Mouse (Mus musculus) erythroblast, embryonic 14.5 days (primary cell): ENCODE results near the gene Plpp2. TPM values are rescaled to one million over a fixed set of nuclear protein-coding genes. Genes with fewer than 3 reads are reported as not detected.

Source experiments
- H3K27me3 ChIP-seq: 2 replicates; pipeline ENCODE4 v1.6.1; 2012; ENCODE audit warnings: inconsistent platforms; ENCODE audit not compliant: control insufficient read depth
- H3K36me3 ChIP-seq: 2 replicates; pipeline ENCODE4 v1.6.1; 2012; ENCODE audit warnings: mild to moderate bottlenecking, inconsistent platforms; ENCODE audit not compliant: control insufficient read depth
- H3K4me1 ChIP-seq: 2 replicates; pipeline ENCODE4 v1.6.1; 2012; ENCODE audit warnings: inconsistent platforms; ENCODE audit not compliant: control insufficient read depth
- H3K4me3 ChIP-seq: replicated peaks from 2 replicates; pipeline ENCODE3; 2012; ENCODE audit warnings: moderate library complexity, mild to moderate bottlenecking, inconsistent platforms
- H3K9me3 ChIP-seq: 2 replicates; pipeline ENCODE4 v1.6.1; 2012; ENCODE audit warnings: low read length, inconsistent platforms, mixed read lengths; ENCODE audit not compliant: control insufficient read depth
- GATA1 ChIP-seq: IDR thresholded peaks from 2 replicates; pipeline ENCODE4 v1.6.1; 2012; ENCODE audit warnings: low read length, inconsistent platforms, mixed read lengths
- TAL1 ChIP-seq: IDR thresholded peaks from 3 replicates; pipeline ENCODE4 v1.6.1; 2012; ENCODE audit warnings: low read length, inconsistent platforms, mixed read lengths
- polyA plus RNA-seq: library from polyadenylated mRNA; stranded (reverse); fragments of >175 nt; gene quantifications from 2 replicates; pipeline ENCODE4 v1.2.3, GENCODE M21; 2012

Plpp2 gene
- polyA plus RNA-seq, 1 experiment = 0.10 TPM

DNA sequence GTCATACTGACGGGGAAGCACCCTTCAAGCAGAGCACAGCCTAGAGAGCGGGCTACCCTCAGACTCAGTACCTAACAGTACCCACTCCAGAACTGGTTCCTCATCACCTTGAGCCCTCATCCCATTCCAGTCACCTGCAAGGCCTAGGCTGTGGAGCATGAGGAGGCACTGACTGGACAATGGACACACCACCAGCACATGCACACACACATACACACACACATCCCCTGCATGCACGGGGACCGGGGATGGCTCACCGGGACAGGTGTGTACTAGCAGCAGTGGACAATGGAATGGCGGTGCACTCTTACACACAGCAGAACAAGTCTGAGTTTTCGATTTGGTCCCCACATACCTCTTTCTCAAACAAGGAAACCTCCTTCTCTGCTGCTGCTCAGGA lies 3.7 kb upstream of the Plpp2 start:
- peaks cover 14% of the 10 kb centered on the region for H3K27me3 ChIP-seq
- TF ChIP-seq TAL1 (no peak), GATA1 (no peak)
- H3K4me3 ChIP-seq = no peak overlapping the region
- no peaks in the 10 kb centered on the region for H3K9me3 ChIP-seq
- peaks cover 19% of the 10 kb centered on the region for H3K4me1 ChIP-seq
- H3K36me3 ChIP-seq = peaks cover 28% of the 10 kb centered on the region

DNA sequence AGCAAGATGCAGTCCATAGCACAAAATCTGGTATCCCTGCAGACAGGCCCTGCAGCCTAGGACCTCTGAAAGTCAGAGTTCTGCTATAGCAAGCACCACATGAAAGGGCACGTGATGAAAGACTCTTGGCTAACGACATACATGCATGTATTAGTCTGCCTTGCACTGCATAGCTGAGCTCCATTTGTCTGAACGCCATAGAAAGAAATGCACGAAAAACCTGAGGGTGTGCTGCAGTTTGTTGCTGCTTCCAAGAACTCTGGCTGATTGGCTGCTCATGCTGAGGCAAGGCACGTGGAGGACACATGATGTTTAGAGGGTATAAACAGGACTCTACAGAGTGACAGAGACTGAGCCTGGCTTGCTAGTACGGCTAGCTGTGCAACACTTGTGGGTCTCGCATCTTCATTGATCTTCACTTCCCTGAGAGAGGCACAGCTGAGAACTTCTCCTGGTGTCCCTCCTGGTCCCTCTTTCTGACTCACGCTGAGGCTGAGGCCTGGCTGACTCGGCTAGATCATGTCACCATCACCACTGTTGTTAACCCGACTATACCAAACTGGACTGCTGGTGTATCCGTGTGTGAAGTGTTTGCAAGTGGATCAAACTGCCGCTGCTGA lies 3.0 kb upstream of the Plpp2 start:
- peaks cover 21% of the 10 kb centered on the region for H3K36me3 ChIP-seq
- H3K4me3 ChIP-seq = no peak overlapping the region
- H3K27me3 ChIP-seq = peaks cover 14% of the 10 kb centered on the region
- TF ChIP-seq TAL1 = no peak
- no peak for TF ChIP-seq GATA1
- H3K4me1 ChIP-seq = peaks cover 19% of the 10 kb centered on the region
- no peaks in the 10 kb centered on the region for H3K9me3 ChIP-seq

DNA sequence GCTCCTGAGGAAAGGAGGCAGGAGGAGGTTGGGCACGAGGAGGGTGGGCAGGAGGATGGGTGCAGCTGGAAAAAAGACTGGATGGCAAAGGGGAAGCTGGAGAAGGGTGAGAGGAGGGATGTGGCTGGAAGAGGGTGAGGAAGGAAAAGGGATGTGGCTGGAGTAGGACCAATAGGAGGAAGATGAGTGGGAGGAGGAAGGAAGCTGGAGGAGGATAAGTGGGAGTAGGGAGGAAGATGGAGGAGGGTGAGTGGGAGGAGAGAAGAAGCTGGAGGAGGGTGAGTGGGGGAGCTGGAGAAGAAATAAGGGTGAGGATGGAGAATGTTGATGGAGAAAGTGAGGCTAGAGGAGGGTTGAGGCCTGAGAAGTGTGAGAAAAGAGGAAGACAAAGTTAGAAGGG lies 1.8 kb upstream of the Plpp2 start:
- Histone ChIP-seq H3K4me3 (no peak overlapping the region), H3K4me1 (peaks cover 19% of the 10 kb centered on the region), H3K9me3 (no peaks in the 10 kb centered on the region), H3K36me3 (peaks cover 9% of the 10 kb centered on the region), H3K27me3 (peaks cover 14% of the 10 kb centered on the region)
- TF ChIP-seq GATA1 = no peak
- TF ChIP-seq TAL1 = no peak

DNA sequence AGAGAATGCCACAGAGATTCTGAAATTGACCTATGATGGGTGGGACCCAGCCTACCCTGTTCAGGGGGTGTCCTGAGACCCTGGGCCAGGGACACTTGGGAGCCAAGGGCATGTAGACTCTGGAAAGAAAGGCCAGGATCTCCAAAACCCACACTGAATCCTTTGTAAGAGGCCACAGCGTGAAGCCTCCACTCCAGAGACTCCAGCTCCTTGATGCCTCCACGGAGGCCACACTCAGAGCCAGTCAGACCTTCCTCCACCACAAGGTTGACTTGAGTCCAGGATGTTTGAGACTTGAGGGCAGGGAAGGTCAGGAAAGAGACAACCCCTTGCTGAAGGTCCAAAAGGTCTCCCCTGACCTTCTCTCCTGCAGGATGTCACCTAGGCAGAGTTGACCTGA lies 830 bp upstream of the Plpp2 start:
- Histone ChIP-seq H3K4me3 (no peak overlapping the region), H3K27me3 (peaks cover 14% of the 10 kb centered on the region), H3K9me3 (no peaks in the 10 kb centered on the region), H3K36me3 (peaks cover 4% of the 10 kb centered on the region; the same call in 1 of the 2 replicates), H3K4me1 (peaks cover 19% of the 10 kb centered on the region)
- TF ChIP-seq TAL1 (no peak), GATA1 (no peak)

DNA sequence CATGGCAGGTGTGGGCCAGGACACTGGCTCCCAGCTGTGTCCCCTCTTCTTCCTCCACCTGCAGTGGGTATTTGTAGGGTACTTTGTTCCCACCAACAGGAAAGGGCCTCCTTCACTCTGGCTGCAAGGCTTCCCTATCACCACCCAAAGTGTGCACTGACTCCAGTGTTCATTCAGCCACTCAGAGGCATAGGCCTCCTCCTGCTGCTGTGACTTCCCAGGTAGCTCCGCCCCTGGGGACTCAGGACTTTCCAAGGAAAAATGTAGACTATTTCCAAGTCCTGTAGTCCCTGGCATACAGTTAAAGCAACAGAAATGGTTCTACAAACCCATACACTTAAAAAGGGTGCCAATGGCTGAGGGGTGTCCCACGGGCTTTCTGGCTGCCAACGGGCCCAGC lies 918 bp downstream of the Plpp2 start:
- no peaks in the 10 kb centered on the region for H3K9me3 ChIP-seq
- H3K36me3 ChIP-seq = peaks cover 6% of the 10 kb centered on the region; the same call in 1 of the 2 replicates
- peaks cover 14% of the 10 kb centered on the region for H3K27me3 ChIP-seq
- TF ChIP-seq TAL1 (no peak), GATA1 (no peak)
- H3K4me3 ChIP-seq = peak overlapping the region; percentile 64
- peaks cover 19% of the 10 kb centered on the region for H3K4me1 ChIP-seq

DNA sequence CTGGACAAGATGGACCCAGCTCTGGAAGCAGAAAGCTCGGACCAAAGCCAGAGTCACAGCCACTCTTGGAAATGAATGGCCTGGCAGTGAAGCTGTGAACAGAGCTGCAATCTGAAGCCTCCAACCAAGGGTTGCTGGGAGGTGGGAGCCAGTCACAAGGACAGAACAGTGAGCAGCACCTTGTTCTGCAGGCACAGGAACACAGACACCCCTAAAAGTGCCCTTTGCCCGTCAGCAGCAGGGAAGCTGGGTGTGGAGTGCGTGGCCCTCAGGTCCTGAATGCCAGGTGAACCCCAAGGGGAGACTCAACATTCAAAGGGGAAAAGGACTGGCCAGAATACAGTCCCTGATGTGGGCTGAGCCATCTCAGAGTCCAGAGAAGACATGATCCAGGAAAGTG lies 2.0 kb downstream of the Plpp2 start:
- H3K9me3 ChIP-seq = no peaks in the 10 kb centered on the region
- TF ChIP-seq TAL1 (no peak), GATA1 (no peak)
- no peak overlapping the region for H3K4me3 ChIP-seq
- peaks cover 8% of the 10 kb centered on the region; the same call in 1 of the 2 replicates for H3K36me3 ChIP-seq
- peaks cover 14% of the 10 kb centered on the region for H3K27me3 ChIP-seq
- peaks cover 19% of the 10 kb centered on the region for H3K4me1 ChIP-seq

DNA sequence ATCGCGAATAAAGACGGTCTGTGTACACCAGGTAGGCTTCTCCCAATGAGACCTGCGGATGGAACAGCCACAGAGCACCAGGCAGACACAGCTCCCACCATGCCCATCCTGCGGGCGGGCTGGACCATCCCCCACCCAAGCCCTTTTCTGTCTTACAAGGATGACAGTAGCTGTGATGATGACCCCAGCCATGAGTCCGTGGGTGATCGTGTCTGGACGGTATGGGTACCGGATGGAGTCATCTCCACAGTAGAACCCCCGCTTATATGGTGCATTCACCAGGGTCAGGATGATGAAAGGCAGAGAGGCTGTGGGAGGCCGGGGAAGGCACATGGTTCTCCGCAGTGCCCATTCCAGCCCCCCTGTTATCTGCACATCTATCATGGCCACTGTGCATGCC lies 2.9 kb downstream of the Plpp2 start:
- Histone ChIP-seq H3K4me1 (peaks cover 19% of the 10 kb centered on the region), H3K9me3 (no peaks in the 10 kb centered on the region), H3K36me3 (peaks cover 8% of the 10 kb centered on the region; the same call in 1 of the 2 replicates), H3K27me3 (peaks cover 14% of the 10 kb centered on the region), H3K4me3 (no peak overlapping the region)
- TF ChIP-seq TAL1 (no peak), GATA1 (no peak)

DNA sequence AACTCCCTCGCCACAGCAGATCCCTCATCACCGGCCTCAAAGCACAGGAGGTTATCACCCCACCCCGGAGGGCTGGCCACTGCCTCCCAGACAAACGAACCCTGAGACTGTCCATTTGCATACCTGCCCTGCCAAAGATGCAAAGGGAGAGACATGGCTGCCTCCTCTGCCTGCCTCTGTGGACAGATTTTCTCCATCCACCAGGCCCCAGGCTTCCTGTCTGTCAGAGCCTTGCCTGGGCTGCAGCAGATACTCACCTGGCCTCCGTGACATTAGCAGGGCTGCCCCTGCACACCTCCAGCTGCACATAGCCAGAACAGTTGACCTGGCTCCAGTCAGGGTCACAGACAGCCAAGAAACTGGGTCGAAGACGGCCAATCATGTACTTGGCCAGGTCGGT lies 3.4 kb downstream of the Plpp2 start:
- TF ChIP-seq GATA1 = no peak
- no peak for TF ChIP-seq TAL1
- Histone ChIP-seq H3K36me3 (peaks cover 12% of the 10 kb centered on the region; the same call in 1 of the 2 replicates), H3K9me3 (no peaks in the 10 kb centered on the region), H3K4me1 (peaks cover 19% of the 10 kb centered on the region), H3K27me3 (peaks cover 13% of the 10 kb centered on the region), H3K4me3 (no peak overlapping the region)

DNA sequence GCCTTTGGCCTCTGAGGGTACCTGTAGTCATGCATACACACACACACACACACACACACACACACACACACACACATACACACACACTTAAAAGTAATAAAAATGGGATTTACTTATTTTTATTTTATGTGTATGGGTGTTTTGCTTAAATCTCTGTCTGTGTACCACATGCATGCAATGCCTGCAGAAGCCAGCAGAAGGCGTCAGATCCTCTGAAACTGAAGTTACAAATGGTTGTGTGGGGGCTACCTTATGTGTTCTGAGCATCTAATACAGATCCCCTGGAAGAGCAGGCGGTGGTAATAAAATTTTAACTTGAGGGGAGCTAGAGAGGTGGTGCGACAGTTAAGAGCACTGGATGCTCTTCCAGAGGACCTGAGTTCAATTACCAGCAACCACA lies 5.5 kb downstream of the Plpp2 start:
- TF ChIP-seq TAL1 (no peak), GATA1 (no peak)
- H3K36me3 ChIP-seq = peaks cover 12% of the 10 kb centered on the region; the same call in 1 of the 2 replicates
- no peaks in the 10 kb centered on the region for H3K9me3 ChIP-seq
- H3K4me3 ChIP-seq = no peak overlapping the region
- H3K27me3 ChIP-seq = no peaks in the 10 kb centered on the region
- H3K4me1 ChIP-seq = peaks cover 6% of the 10 kb centered on the region

DNA sequence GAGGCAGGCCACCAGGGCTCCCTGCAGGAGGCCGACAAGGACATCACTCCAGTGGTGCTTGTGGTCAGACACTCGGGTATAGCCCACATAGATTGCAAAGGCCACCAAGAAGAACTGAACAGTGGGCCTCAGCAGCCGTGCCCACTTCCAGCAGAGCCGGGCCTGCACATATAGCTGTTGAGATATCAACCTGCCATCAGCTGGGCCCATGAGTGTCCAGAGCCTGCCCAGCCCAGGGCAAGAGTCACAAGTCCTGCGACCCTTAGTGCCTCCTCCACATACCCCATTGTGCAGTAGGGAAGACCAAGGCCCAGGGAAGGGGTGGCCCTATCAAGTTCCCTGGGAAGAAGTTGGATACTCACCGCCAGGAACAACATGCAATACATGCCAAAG lies 6.1 kb downstream of the Plpp2 start:
- TF ChIP-seq GATA1 (no peak), TAL1 (no peak)
- Histone ChIP-seq H3K4me1 (no peaks in the 10 kb centered on the region; the same call in 1 of the 2 replicates), H3K27me3 (no peaks in the 10 kb centered on the region)

More for the DNA sequence above, 6.1 kb downstream of the Plpp2 start:
- Histone ChIP-seq H3K36me3 (peaks cover 12% of the 10 kb centered on the region; the same call in 1 of the 2 replicates), H3K4me3 (no peak overlapping the region), H3K9me3 (no peaks in the 10 kb centered on the region)
